Mouse (Mus musculus) hindbrain, embryonic 10.5 days (tissue): Measurements from ENCODE around the gene C8a. TPM values are rescaled to one million over a fixed set of nuclear protein-coding genes. Genes with fewer than 3 reads are reported as not detected.
A peak's percentile ranks its signal among the peaks of the same experiment; 100 is the strongest.

Experiments
- DNase-seq: peaks from one replicate; pipeline ENCODE4 v3.0.0-alpha.2; 2017; ENCODE audit warnings: low spot score
- H3K27ac ChIP-seq: fragments of 300-500 bp; sonication (generic); 2 replicates; pipeline ENCODE4 v1.5.1; 2016; ENCODE audit warnings: mild to moderate bottlenecking, moderate library complexity
- H3K27me3 ChIP-seq: fragments of 300-500 bp; sonication (generic); 2 replicates; pipeline ENCODE4 v1.6.1; 2016; ENCODE audit warnings: mild to moderate bottlenecking; ENCODE audit not compliant: poor library complexity, insufficient read depth, severe bottlenecking
- H3K36me3 ChIP-seq: fragments of 300-500 bp; sonication (generic); 2 replicates; pipeline ENCODE4 v1.6.1; 2016; ENCODE audit warnings: mild to moderate bottlenecking, moderate library complexity
- H3K4me1 ChIP-seq: fragments of 300-500 bp; sonication (generic); replicated peaks from 2 replicates; pipeline ENCODE4 v1.6.1; 2016; ENCODE audit warnings: mild to moderate bottlenecking
- H3K4me3 ChIP-seq: fragments of 300-500 bp; sonication (generic); 2 replicates; pipeline ENCODE4 v1.5.1; 2016; ENCODE audit warnings: mild to moderate bottlenecking, moderate library complexity
- H3K9me3 ChIP-seq: fragments of 300-500 bp; sonication (generic); 2 replicates; pipeline ENCODE4 v1.6.1; 2016; ENCODE audit warnings: mild to moderate bottlenecking, moderate library complexity
- WGBS: fragments of 180-500 bp; shearing (Covaris S2); methylation state at CpG from one replicate; pipeline ENCODE4 v1.1.7; 2016; 5-methylcytosine and 5-hydroxymethylcytosine counted together
- polyA plus RNA-seq: library from polyadenylated mRNA; unstranded; fragments of >200 nt; fragmentation: Nextera tagmentation; extraction: Ambion mirVana; gene quantifications from 2 replicates; pipeline ENCODE4 v1.2.1, GENCODE M21; 2016

The C8a gene
- polyA plus RNA-seq: not detected in 2 replicates

GRCm38 (mm10) chr4:104876323-104876722 is at the start of gene C8a:
Gene C8a, minus strand, starts transcription at chr4:104876398.
- Histone ChIP-seq H3K27ac (no peak within 1 kb of the TSS), H3K9me3 (no peaks in the 10 kb centered on the region), H3K4me3 (no peak within 1 kb of the TSS), H3K36me3 (no peaks in the 10 kb centered on the region), H3K4me1 (no peaks in the 10 kb centered on the region), H3K27me3 (no peaks in the 10 kb centered on the region)
- no peak for DNase-seq
- whole genome bisulfite sequencing: 86% methylated on average over 3 of the region's 3 CpGs

DNA sequence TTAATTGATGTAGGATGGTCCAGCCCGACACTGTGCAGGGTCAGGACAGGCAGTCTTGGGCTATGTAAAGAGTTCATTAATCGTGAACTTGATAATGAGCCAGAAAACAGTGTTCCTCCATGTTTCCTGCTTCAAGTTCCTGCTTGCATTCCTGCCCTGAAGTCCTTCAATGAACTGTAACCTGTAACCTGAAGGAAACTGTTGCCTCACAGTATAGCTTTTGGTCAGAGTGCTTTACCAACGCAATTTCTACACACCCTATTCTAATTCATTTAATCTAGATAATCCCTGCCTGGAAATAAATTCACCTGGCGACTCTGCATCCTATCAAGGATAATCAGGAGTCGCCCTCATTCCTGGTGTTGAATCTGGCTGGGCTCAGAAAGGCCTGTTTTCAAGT is 49.2 kb upstream of the C8a start:
- Histone ChIP-seq H3K4me3 (no peak overlapping the region), H3K27ac (no peak overlapping the region), H3K9me3 (no peaks in the 10 kb centered on the region), H3K27me3 (no peaks in the 10 kb centered on the region), H3K4me1 (no peaks in the 10 kb centered on the region), H3K36me3 (no peaks in the 10 kb centered on the region)
- 87% methylated on average over 5 of the region's 5 CpGs for WGBS
- DNase-seq: no peak

- peaks cover 8% of the 10 kb centered on the region for H3K4me1 ChIP-seq
- H3K9me3 ChIP-seq: no peaks in the 10 kb centered on the region
- no peak for DNase-seq
- no peak overlapping the region for H3K4me3 ChIP-seq
- no peak overlapping the region for H3K27ac ChIP-seq
- 85% methylated on average over 6 of the region's 6 CpGs for WGBS
- peaks cover 13% of the 10 kb centered on the region for H3K27me3 ChIP-seq
- H3K36me3 ChIP-seq: no peaks in the 10 kb centered on the region
Measured at GRCm38 (mm10) chr4:104918017-104918416, 41.8 kb upstream of the C8a start.

GRCm38 (mm10) chr4:104914711-104915247 is 38.6 kb upstream of the C8a start:
- no peak for DNase-seq
- 84% methylated on average over 6 of the region's 6 CpGs for WGBS
- H3K27me3 ChIP-seq: peaks cover 18% of the 10 kb centered on the region
- H3K4me3 ChIP-seq: no peak overlapping the region
- no peak overlapping the region for H3K27ac ChIP-seq
- H3K9me3 ChIP-seq: no peaks in the 10 kb centered on the region
- H3K36me3 ChIP-seq: no peaks in the 10 kb centered on the region
- H3K4me1 ChIP-seq: peaks cover 10% of the 10 kb centered on the region

DNA sequence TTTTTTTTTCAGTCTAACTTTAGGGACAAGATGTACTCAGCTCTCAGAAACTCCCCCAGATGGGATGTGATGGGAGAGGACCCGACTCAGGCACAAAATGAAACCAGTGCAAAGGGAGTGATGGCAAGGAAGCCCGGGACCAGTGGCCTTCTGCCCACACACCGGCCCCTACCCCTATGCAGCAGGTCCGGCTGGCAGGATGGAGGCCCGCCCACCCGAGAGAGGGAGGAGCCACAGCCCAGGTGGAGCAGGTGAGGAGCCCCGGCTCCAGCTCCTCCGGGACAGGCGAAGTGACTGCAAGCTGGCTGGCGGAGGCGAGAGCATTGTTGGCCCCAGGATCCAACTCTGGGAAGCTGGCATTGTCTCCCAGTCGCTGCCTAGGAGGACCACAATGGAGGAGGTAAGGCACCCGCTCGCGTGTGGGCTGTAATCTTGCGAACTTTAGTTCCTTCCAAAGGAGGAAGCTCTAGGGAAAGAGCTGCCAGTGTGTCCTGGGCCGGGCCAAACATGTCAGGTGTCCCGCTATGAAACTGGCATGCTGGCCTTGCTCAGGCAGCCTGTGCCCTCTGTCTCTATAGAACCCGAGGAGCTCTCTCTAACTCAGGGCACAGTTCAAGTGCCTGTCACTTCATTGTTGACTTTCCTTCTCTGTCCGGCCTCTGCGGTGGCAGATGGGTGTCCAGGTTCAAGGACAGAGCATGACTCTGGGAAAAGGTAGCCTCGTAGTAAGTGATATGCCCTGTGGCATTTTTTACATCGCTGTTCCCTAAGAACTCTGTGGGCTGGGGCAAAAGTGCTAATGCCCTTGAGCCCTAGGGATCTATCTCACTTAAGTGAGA is 37.3 kb upstream of the C8a start, which contains the start of gene Fyb2:
Gene Fyb2, plus strand, starts transcription at position 166 of the 839 bp plus-strand sequence.
- Histone ChIP-seq H3K4me1 (peaks cover 10% of the 10 kb centered on the region), H3K36me3 (no peaks in the 10 kb centered on the region), H3K27ac (0 out of 2 replicates have a peak within 1 kb of the TSS, but pooled peaks have one; percentile 16), H3K27me3 (peaks cover 18% of the 10 kb centered on the region), H3K9me3 (no peaks in the 10 kb centered on the region), H3K4me3 (peak within 1 kb of the TSS; percentile 39)
- peak; percentile 8 for DNase-seq
- WGBS: 19% methylated on average over 23 of the region's 23 CpGs

DNA sequence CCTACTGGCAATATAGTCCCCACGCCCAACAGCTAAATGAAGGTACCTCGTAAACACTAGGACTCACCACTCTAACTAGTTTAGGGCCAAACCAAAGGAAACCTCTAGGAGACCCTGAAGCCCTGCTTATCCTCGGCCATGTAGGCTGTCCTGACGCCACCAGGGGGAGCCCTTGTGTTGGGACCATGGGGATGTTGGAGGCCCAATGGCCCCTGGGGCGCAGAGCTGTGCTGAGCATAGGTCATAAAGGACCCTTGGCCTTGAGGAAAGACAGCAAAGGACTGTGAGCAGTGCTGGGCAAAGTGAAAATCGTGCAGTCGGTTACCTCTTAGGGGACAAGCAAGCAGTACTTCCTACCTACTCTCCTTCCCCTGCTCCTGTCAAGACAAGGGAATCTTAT is 35.5 kb upstream of the C8a start:
- DNase-seq: peak; percentile 83
- 37% methylated on average over 7 of the region's 7 CpGs for WGBS
- no peak overlapping the region for H3K27ac ChIP-seq
- no peaks in the 10 kb centered on the region for H3K36me3 ChIP-seq
- no peak overlapping the region for H3K4me3 ChIP-seq
- no peaks in the 10 kb centered on the region for H3K9me3 ChIP-seq
- H3K27me3 ChIP-seq: peaks cover 18% of the 10 kb centered on the region
- H3K4me1 ChIP-seq: peaks cover 10% of the 10 kb centered on the region

- DNase-seq: no peak
- WGBS: 92% methylated on average over 6 of the region's 6 CpGs
Measured at GRCm38 (mm10) chr4:104905049-104905448, 28.9 kb upstream of the C8a start.

GRCm38 (mm10) chr4:104902836-104903235 is 26.6 kb upstream of the C8a start:
- no peaks in the 10 kb centered on the region for H3K4me1 ChIP-seq
- 91% methylated on average over 2 of the region's 2 CpGs for WGBS
- H3K36me3 ChIP-seq: no peaks in the 10 kb centered on the region
- H3K27ac ChIP-seq: no peak overlapping the region
- no peaks in the 10 kb centered on the region for H3K27me3 ChIP-seq
- H3K9me3 ChIP-seq: no peaks in the 10 kb centered on the region
- no peak overlapping the region for H3K4me3 ChIP-seq
- no peak for DNase-seq

More at GRCm38 (mm10) chr4:104905049-104905448, 28.9 kb upstream of the C8a start:
- Histone ChIP-seq H3K36me3 (no peaks in the 10 kb centered on the region), H3K27ac (no peak overlapping the region), H3K4me1 (no peaks in the 10 kb centered on the region), H3K9me3 (no peaks in the 10 kb centered on the region), H3K4me3 (no peak overlapping the region), H3K27me3 (no peaks in the 10 kb centered on the region)

DNA sequence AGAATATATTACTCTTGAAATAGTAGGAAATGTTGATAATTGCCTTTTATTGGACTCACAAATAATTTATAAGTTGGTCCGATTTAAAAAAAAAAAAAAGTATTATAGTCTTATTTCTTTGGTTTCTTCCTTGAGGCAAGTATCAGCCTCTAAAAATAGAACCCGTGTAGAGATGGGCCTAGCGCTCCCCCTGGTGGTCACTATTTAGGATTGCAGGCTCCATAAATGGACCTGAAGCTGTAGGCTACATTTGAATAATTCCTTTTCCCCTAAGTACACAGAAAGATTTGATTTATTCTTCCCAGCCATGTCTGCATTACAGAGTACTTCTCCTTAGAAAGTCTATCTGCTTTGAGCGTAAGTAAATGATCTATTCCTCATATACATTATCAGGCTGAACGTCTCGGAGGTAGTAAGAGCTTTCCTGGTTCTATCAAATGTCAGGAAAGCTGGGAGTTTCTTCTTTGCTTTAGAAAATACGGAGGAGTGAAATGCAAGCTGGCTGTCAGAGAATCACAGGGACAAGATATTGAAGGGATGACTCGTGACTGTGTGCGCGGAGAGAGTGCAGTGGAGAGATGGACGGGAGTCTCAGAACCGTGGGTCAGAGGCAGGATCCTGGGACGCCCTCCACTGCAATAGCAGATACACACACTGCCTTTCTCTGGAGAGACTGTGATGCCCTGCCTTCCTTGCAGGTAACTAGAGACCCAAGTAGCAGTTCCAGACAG is 18.0 kb upstream of the C8a start:
- H3K27me3 ChIP-seq: peaks cover 3% of the 10 kb centered on the region; the same call in 1 of the 2 replicates
- H3K4me3 ChIP-seq: no peak overlapping the region
- H3K4me1 ChIP-seq: peaks cover 13% of the 10 kb centered on the region
- no peaks in the 10 kb centered on the region for H3K36me3 ChIP-seq
- no peak overlapping the region for H3K27ac ChIP-seq
- DNase-seq: peak; percentile 54
- WGBS: 60% methylated on average over 13 of the region's 13 CpGs
- H3K9me3 ChIP-seq: no peaks in the 10 kb centered on the region

- WGBS: 79% methylated on average over 5 of the region's 5 CpGs
- DNase-seq: no peak
Measured at GRCm38 (mm10) chr4:104893588-104893987, 17.4 kb upstream of the C8a start.

GRCm38 (mm10) chr4:104891708-104892107 is 15.5 kb upstream of the C8a start:
- Histone ChIP-seq H3K27ac (peak overlapping the region; percentile 29; the same call in 1 of the 2 replicates), H3K9me3 (no peaks in the 10 kb centered on the region), H3K4me1 (peaks cover 34% of the 10 kb centered on the region), H3K36me3 (no peaks in the 10 kb centered on the region), H3K4me3 (no peak overlapping the region), H3K27me3 (peaks cover 3% of the 10 kb centered on the region; the same call in 1 of the 2 replicates)
- 89% methylated on average over 7 of the region's 7 CpGs for WGBS
- DNase-seq: no peak

More at GRCm38 (mm10) chr4:104893588-104893987, 17.4 kb upstream of the C8a start:
- Histone ChIP-seq H3K9me3 (no peaks in the 10 kb centered on the region), H3K27me3 (peaks cover 3% of the 10 kb centered on the region; the same call in 1 of the 2 replicates), H3K27ac (no peak overlapping the region), H3K4me3 (no peak overlapping the region), H3K4me1 (peaks cover 19% of the 10 kb centered on the region), H3K36me3 (no peaks in the 10 kb centered on the region)

DNA sequence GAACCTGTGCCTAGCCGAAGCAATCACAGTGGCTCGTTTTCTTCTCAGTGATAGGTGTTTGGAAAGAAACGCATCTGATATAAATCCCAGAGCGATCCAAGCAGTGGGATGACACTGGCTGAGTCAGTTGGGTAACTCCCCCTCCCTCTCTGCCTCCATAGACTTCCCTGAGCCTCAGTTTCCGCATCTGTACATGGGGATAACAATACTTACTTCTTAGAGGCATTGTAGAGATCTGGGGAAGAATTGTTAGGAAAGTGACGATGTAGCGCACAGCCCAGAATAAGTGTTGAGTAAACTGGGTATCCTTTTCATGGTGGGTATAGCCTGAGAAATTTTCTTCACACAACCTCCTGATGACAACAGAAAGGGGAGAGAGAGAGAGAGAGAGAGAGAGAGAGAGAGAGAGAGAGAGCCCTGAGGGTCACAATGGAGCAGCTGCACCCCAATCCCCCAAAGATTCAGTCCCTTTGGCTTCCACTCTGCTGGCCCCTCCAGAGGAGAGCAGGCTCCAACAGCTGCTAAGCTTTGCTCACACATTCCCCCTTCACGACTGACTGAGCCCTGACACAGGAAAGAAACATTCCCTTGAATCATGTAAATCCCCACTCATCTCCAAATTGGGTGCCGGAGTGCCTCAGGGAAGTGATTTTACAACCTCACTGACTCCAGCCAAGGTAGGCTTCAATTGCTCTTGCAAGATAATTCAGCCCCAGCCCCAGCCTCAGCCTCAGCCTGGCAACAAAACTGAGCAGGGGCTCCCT is 12.5 kb upstream of the C8a start:
- H3K9me3 ChIP-seq: no peaks in the 10 kb centered on the region
- H3K27me3 ChIP-seq: peaks cover 3% of the 10 kb centered on the region; the same call in 1 of the 2 replicates
- 80% methylated on average over 9 of the region's 9 CpGs for WGBS
- no peaks in the 10 kb centered on the region for H3K36me3 ChIP-seq
- H3K27ac ChIP-seq: peak overlapping the region; percentile 35; the same call in 1 of the 2 replicates
- no peak overlapping the region for H3K4me3 ChIP-seq
- peaks cover 46% of the 10 kb centered on the region for H3K4me1 ChIP-seq
- DNase-seq: no peak
